Mouse (Mus musculus) midbrain, postnatal 0 days (tissue): ENCODE data around the gene Atpaf2. TPM values are rescaled to one million over a fixed set of nuclear protein-coding genes. Genes with fewer than 3 reads are reported as not detected.
"Not testable (repeated sequence)": the region's sequence is repeated elsewhere in the genome, so short reads cannot be mapped to it uniquely, and the experiment has no call there.

Experiments used
- ATAC-seq: fragments of 200-750 bp; cut with Nextera tagmentation; 2 replicates; pipeline ENCODE4 v1.8.0; 2017; ENCODE audit warnings: moderate number of reproducible peaks, mild to moderate bottlenecking, moderate TSS enrichment, moderate library complexity; ENCODE audit not compliant: low FRiP score
- DNase-seq: peaks from one replicate; pipeline ENCODE4 v3.0.0-alpha.2; 2015; ENCODE audit warnings: low spot score
- H3K27ac ChIP-seq: fragments of 300-500 bp; sonication (generic); 2 replicates; pipeline ENCODE4 v1.5.1; 2014; ENCODE audit warnings: low read depth, mild to moderate bottlenecking, low read length, mixed read lengths
- H3K27me3 ChIP-seq: fragments of 300-500 bp; sonication (generic); 2 replicates; pipeline ENCODE4 v1.6.1; 2014; ENCODE audit warnings: low read length, control low read depth, mixed read lengths; ENCODE audit not compliant: insufficient read depth
- H3K36me3 ChIP-seq: fragments of 300-500 bp; sonication (generic); 2 replicates; pipeline ENCODE4 v1.6.1; 2014; ENCODE audit warnings: low read length, control low read depth, mixed read lengths; ENCODE audit not compliant: insufficient read depth
- H3K4me1 ChIP-seq: fragments of 300-500 bp; sonication (generic); 2 replicates; pipeline ENCODE4 v1.6.1; 2014; ENCODE audit warnings: mild to moderate bottlenecking, control low read depth, antibody characterized with exemption, low read length, mixed read lengths; ENCODE audit not compliant: insufficient read depth
- H3K4me2 ChIP-seq: fragments of 300-500 bp; sonication (generic); 2 replicates; pipeline ENCODE4 v1.6.1; 2014; ENCODE audit warnings: low read depth, mild to moderate bottlenecking, low read length, mixed read lengths; ENCODE audit not compliant: poor library complexity, severe bottlenecking
- H3K4me3 ChIP-seq: fragments of 300-500 bp; sonication (generic); 2 replicates; pipeline ENCODE4 v1.5.1; 2014; ENCODE audit warnings: low read depth, mild to moderate bottlenecking, low read length, moderate library complexity
- H3K9ac ChIP-seq: fragments of 300-500 bp; sonication (generic); replicated peaks from 2 replicates; pipeline ENCODE4 v1.6.1; 2014; ENCODE audit warnings: mild to moderate bottlenecking, low read length, moderate library complexity, mixed read lengths; ENCODE audit not compliant: poor library complexity, severe bottlenecking
- H3K9me3 ChIP-seq: fragments of 300-500 bp; sonication (generic); 2 replicates; pipeline ENCODE4 v1.6.1; 2016; ENCODE audit warnings: low read length, control low read depth
- CTCF ChIP-seq: IDR thresholded peaks from 2 replicates; pipeline ENCODE4 v1.5.1; 2016; ENCODE audit warnings: antibody characterized with exemption, mild to moderate bottlenecking
- WGBS: fragments of 180-500 bp; shearing (Covaris S2); extraction: QIAGEN DNeasy Blood & Tissue Kit; methylation state at CpG from one replicate; pipeline ENCODE4 v1.1.7; 2014; 5-methylcytosine and 5-hydroxymethylcytosine counted together
- polyA plus RNA-seq: library from polyadenylated mRNA; unstranded; fragments of >200 nt; fragmentation: Nextera tagmentation; extraction: Ambion mirVana; gene quantifications from 2 replicates; pipeline ENCODE4 v1.2.1, GENCODE M21; 2015
- total RNA-seq: library from RNA; depleted of rRNA; stranded (reverse); fragments of >200 nt; gene quantifications from 2 replicates; pipeline ENCODE4 v1.2.3, GENCODE M21; 2014

Atpaf2 gene
- total and polyA plus RNA-seq, 2 experiments from 2014 or later = 42.3 to 48.1 TPM

- no peak for ATAC-seq
- Histone ChIP-seq H3K36me3 (peaks cover 35% of the 10 kb centered on the region), H3K27me3 (no peaks in the 10 kb centered on the region), H3K4me1 (no peaks in the 10 kb centered on the region), H3K4me2 (no peak overlapping the region), H3K9me3 (no peaks in the 10 kb centered on the region), H3K9ac (no peak overlapping the region), H3K27ac (no peak overlapping the region), H3K4me3 (no peak overlapping the region)
- no peak for DNase-seq
- WGBS = 82% methylated on average over 6 of the region's 6 CpGs
- no peak for TF ChIP-seq CTCF
These were observed 24.6 kb upstream of the Atpaf2 start for GRCm38 (mm10) chr11:60442896-60443295.

- 54% methylated on average over 7 of the region's 7 CpGs for WGBS
These were observed 21.9 kb upstream of the Atpaf2 start for GRCm38 (mm10) chr11:60440176-60440575.

DNA sequence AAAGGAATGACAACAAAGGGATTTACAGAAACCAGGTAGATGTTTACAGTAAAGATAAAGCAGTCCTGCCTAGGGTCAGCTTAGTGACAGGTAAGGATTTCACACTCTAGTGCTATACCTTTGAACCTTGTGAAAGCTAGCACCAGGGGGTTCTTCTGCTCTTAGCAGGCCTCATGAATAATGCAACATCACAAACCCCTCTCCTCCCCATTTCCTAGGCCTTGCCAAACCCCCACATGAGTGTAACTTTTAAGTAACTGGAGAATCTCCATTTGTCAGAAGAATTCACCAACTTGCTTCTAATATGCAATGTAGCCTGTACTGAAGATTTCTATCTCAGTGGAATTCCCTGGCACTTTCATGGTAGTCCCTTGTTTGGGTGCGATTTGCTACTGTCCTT lies 21.4 kb upstream of the Atpaf2 start:
- DNase-seq = not testable (repeated sequence)

More at GRCm38 (mm10) chr11:60440176-60440575, 21.9 kb upstream of the Atpaf2 start:
- no peak for ATAC-seq
- H3K9ac ChIP-seq = no peak overlapping the region
- H3K4me1 ChIP-seq = no peaks in the 10 kb centered on the region
- no peaks in the 10 kb centered on the region for H3K9me3 ChIP-seq
- H3K27ac ChIP-seq = no peak overlapping the region
- no peak overlapping the region for H3K4me2 ChIP-seq
- H3K4me3 ChIP-seq = no peak overlapping the region
- DNase-seq = no peak
- no peaks in the 10 kb centered on the region for H3K27me3 ChIP-seq
- no peak for TF ChIP-seq CTCF
- peaks cover 46% of the 10 kb centered on the region for H3K36me3 ChIP-seq

DNA sequence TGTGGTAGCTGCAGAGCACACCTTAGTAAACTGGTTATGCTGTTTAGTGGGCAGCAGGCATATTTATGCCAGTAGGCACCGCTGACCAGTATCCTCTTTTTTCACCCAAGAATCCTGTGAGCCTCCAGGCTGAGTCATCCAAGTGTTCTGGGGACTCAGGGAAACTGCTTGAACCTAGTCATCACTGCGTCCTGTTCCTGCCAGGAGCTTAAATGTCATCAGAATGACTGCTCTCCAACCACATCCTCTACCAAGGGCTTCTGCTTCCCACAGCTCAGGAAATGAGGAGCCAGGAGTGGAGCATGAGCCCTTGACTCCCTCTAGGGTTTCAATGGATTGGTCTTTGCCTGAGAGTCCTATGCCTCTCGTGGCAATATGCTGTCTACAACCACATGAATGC lies 18.4 kb upstream of the Atpaf2 start:
- no peaks in the 10 kb centered on the region for H3K27me3 ChIP-seq
- ATAC-seq = no peak
- TF ChIP-seq CTCF = no peak
- H3K36me3 ChIP-seq = peaks cover 45% of the 10 kb centered on the region
- H3K4me1 ChIP-seq = no peaks in the 10 kb centered on the region
- no peak overlapping the region for H3K4me2 ChIP-seq
- H3K27ac ChIP-seq = no peak overlapping the region
- H3K9me3 ChIP-seq = no peaks in the 10 kb centered on the region
- DNase-seq = no peak
- no peak overlapping the region for H3K9ac ChIP-seq
- WGBS = 92% methylated on average over 3 of the region's 3 CpGs
- no peak overlapping the region for H3K4me3 ChIP-seq

More for the DNA sequence above, 21.4 kb upstream of the Atpaf2 start:
- not testable (repeated sequence) for H3K4me2 ChIP-seq, H3K4me1 ChIP-seq, H3K4me3 ChIP-seq, ATAC-seq, H3K9me3 ChIP-seq, H3K27ac ChIP-seq, H3K27me3 ChIP-seq, H3K9ac ChIP-seq
- peaks cover 52% of the 10 kb centered on the region for H3K36me3 ChIP-seq
- 31% methylated on average over 1 of the region's 1 CpGs for WGBS

- ATAC-seq (no peak), DNase-seq (no peak)
- Histone ChIP-seq H3K4me1 (no peaks in the 10 kb centered on the region), H3K4me3 (no peak overlapping the region), H3K9ac (no peak overlapping the region), H3K9me3 (no peaks in the 10 kb centered on the region), H3K36me3 (peaks cover 39% of the 10 kb centered on the region), H3K27me3 (no peaks in the 10 kb centered on the region), H3K27ac (no peak overlapping the region), H3K4me2 (no peak overlapping the region)
- no peak for TF ChIP-seq CTCF
- WGBS = 96% methylated on average over 1 of the region's 1 CpGs
These were observed 16.9 kb upstream of the Atpaf2 start for GRCm38 (mm10) chr11:60435133-60435532.

DNA sequence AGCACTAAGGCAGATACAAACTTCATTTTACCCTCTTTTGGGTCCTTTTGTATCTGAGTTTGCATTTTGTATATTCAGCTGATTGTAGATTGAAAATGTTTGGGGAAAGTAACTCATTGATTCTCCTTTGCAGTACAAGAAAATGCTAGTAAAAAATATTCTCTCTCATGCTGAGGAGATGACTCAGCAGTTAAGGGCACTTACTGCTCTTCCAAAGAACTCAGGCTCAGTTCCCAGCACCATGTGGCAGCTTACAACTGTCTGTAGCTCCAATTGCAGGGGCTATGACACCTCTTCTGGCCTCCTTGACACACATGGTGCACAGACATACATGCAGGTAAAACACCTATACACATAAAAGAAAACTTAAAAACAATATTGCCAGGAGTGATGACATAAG lies 15.2 kb upstream of the Atpaf2 start:
- Histone ChIP-seq H3K4me1 (no peaks in the 10 kb centered on the region), H3K27me3 (no peaks in the 10 kb centered on the region), H3K36me3 (peaks cover 33% of the 10 kb centered on the region), H3K4me2 (no peak overlapping the region), H3K9me3 (no peaks in the 10 kb centered on the region), H3K9ac (no peak overlapping the region), H3K4me3 (no peak overlapping the region), H3K27ac (no peak overlapping the region)
- no peak for DNase-seq
- no peak for TF ChIP-seq CTCF
- no peak for ATAC-seq
